Mouse (Mus musculus): ENCODE results near the gene Klc3.

- TF ChIP-seq POLR2A (IDR thresholded peaks at IDR 0.05; ENCODE audit: borderline replicate concordance, low read depth, low read length) (no peak), CTCF (IDR thresholded peaks at IDR 0.05; ENCODE audit: low read depth, low read length) (no peak)
Observed at GRCm38 (mm10) chr7:19358634-19359033, 45.3 kb downstream of the Klc3 start.
